In genomic region chr2:130469366-130469765, GRCm38 (mm10) we compare ENCODE assay signal across 11 mouse cellular contexts. TPM values are rescaled to one million over a fixed set of nuclear protein-coding genes. Genes with fewer than 3 reads are reported as not detected.
A peak's percentile ranks its signal among the peaks of the same experiment; 100 is the strongest.
DNase-seq lines count a peak whose midpoint lies in the region; ATAC-seq and TF ChIP-seq lines count a peak whose summit lies in the region.
"Had no signal": no experiment of that assay in that cellular context is flagged by ENCODE, and none has a peak within 500 bp of the region (broad histone marks: within the 10 kb centered on the region; RNA-seq: fewer than 3 reads in every experiment).

No protein-coding gene starts in this region.

- no peak for TF ChIP-seq CTCF in layer of hippocampus, adult 2 months (conservative IDR thresholded peaks at IDR 0.05)
- no peak for TF ChIP-seq CTCF in brain, embryonic 14.5 days (IDR thresholded peaks at IDR 0.05; ENCODE audit: borderline replicate concordance, extremely low read depth, insufficient read depth, insufficient read length)
- TF ChIP-seq CTCF in midbrain, postnatal 0 days (IDR thresholded peaks at IDR 0.05) = no peak

- no peak for TF ChIP-seq POLR2A in brain, embryonic 14.5 days (IDR thresholded peaks at IDR 0.05; ENCODE audit: borderline replicate concordance, extremely low read depth, insufficient read depth, insufficient read length, poor library complexity, severe bottlenecking)

- ATAC-seq in forebrain, embryonic 14.5 days = peak; percentile 81
- no peak for ATAC-seq in midbrain, postnatal 0 days (ENCODE audit: low FRiP score)

- H3K9me3 ChIP-seq in forebrain, embryonic 14.5 days (replicated peaks; ENCODE audit: control insufficient read depth, low read length) = no peaks in the 10 kb centered on the region
- H3K9me3 ChIP-seq in midbrain, postnatal 0 days (ENCODE audit: low read length) = no peaks in the 10 kb centered on the region

- H3K27me3 ChIP-seq in forebrain, embryonic 14.5 days (replicated peaks; ENCODE audit: control insufficient read depth, insufficient read depth, low read length) = no peaks in the 10 kb centered on the region
- H3K27me3 ChIP-seq in midbrain, postnatal 0 days (ENCODE audit: insufficient read depth, low read length) = no peaks in the 10 kb centered on the region

- WGBS in forebrain, embryonic 14.5 days = 4% methylated on average over 4 of the region's 4 CpGs
- 13% methylated on average over 4 of the region's 4 CpGs for WGBS in midbrain, postnatal 0 days

- H3K36me3 ChIP-seq in forebrain, embryonic 14.5 days (ENCODE audit: control insufficient read depth, insufficient read depth, low read length) = no peaks in the 10 kb centered on the region
- no peaks in the 10 kb centered on the region for H3K36me3 ChIP-seq in midbrain, postnatal 0 days (ENCODE audit: insufficient read depth, low read length)

- H3K4me1 ChIP-seq in forebrain, embryonic 14.5 days (ENCODE audit: control insufficient read depth, insufficient read depth, low read length) = peaks cover 23% of the 10 kb centered on the region
- H3K4me1 ChIP-seq in midbrain, postnatal 0 days (ENCODE audit: insufficient read depth, low read length) = peaks cover 5% of the 10 kb centered on the region; the same call in 1 of the 2 replicates

- DNase-seq in layer of hippocampus, adult 2 months (ENCODE audit: low spot score in 2 of 2) = peak in 1 of 2 experiments; percentile 77
- DNase-seq in layer of hippocampus, adult 9-10 months (ENCODE audit: low spot score) = no peak
- peak; percentile 89 for DNase-seq in brain, embryonic 14.5 days (ENCODE audit: low read depth)
- DNase-seq in forebrain, embryonic 14.5 days (ENCODE audit: low spot score) = peak; percentile 91
- peak; percentile 75 for DNase-seq in midbrain, postnatal 0 days (ENCODE audit: low spot score)
- no peak for DNase-seq in right cerebral cortex, adult 18-20 months
- DNase-seq in spleen, adult 18-20 months = no peak
- DNase-seq: gastrocnemius, postnatal 36 days; kidney, adult 11 months; lung, adult 2 months; thymus, adult 2 months had no signal

- no peak overlapping the region; the same call in 1 of the 2 replicates for H3K4me3 ChIP-seq in layer of hippocampus, adult 2 months
- H3K4me3 ChIP-seq in forebrain, embryonic 14.5 days (ENCODE audit: low read depth, low read length) = no peak overlapping the region
- H3K4me3 ChIP-seq in midbrain, postnatal 0 days (ENCODE audit: low read depth, low read length) = no peak overlapping the region

- H3K4me2 ChIP-seq in forebrain, embryonic 14.5 days (ENCODE audit: low read length) = 0 out of 2 replicates have a peak overlapping the region, but pooled peaks have one; percentile 20
- no peak overlapping the region for H3K4me2 ChIP-seq in midbrain, postnatal 0 days (ENCODE audit: low read depth, low read length, poor library complexity, severe bottlenecking)

- no peak overlapping the region for H3K9ac ChIP-seq in forebrain, embryonic 14.5 days (ENCODE audit: low read length)
- no peak overlapping the region for H3K9ac ChIP-seq in midbrain, postnatal 0 days (replicated peaks; ENCODE audit: low read length, poor library complexity, severe bottlenecking)

- H3K27ac ChIP-seq in layer of hippocampus, adult 2 months = peak overlapping the region; percentile 85
- H3K27ac ChIP-seq in forebrain, embryonic 14.5 days (ENCODE audit: low read depth, low read length) = peak overlapping the region; percentile 78; the same call in 1 of the 2 replicates
- H3K27ac ChIP-seq in midbrain, postnatal 0 days (ENCODE audit: low read depth, low read length) = no peak overlapping the region

RNA-seq across cellular contexts. Expression of gene Ptpra, which starts 19.3 kb away (rescaled TPM):
- total RNA-seq in layer of hippocampus, adult 2 months (2021) = 100 to 1,000 TPM; 326 to 341 TPM
- 119 and 127 TPM in 2 replicates for polyA plus RNA-seq in brain, embryonic 14.5 days (2012; rRNA removed)
- polyA plus RNA-seq in forebrain, embryonic 14.5 days (2014; fragmentation: Nextera tagmentation; extraction: Ambion mirVana) = 130 and 135 TPM in 2 replicates
- total RNA-seq in midbrain, postnatal 0 days (2014; rRNA removed) = 120 and 147 TPM in 2 replicates
- 139 and 144 TPM in 2 replicates for polyA plus RNA-seq in midbrain, postnatal 0 days (2015; fragmentation: Nextera tagmentation; extraction: Ambion mirVana)

RNA-seq across cellular contexts. Expression of gene Pced1a, which starts 44.9 kb away (rescaled TPM):
- total RNA-seq in layer of hippocampus, adult 2 months (2021) = 10 to 100 TPM; 23.0 to 27.3 TPM
- polyA plus RNA-seq in brain, embryonic 14.5 days (2012; rRNA removed) = 32.5 and 36.9 TPM in 2 replicates
- 8.9 and 12.0 TPM in 2 replicates for polyA plus RNA-seq in forebrain, embryonic 14.5 days (2014; fragmentation: Nextera tagmentation; extraction: Ambion mirVana)
- total RNA-seq in midbrain, postnatal 0 days (2014; rRNA removed) = 27.5 and 28.8 TPM in 2 replicates
- 12.0 and 12.3 TPM in 2 replicates for polyA plus RNA-seq in midbrain, postnatal 0 days (2015; fragmentation: Nextera tagmentation; extraction: Ambion mirVana)

RNA-seq across cellular contexts. Expression of gene Vps16, which starts 45.2 kb away (rescaled TPM):
- 100 to 1,000 TPM in 1 of 2 experiments, 10 to 100 TPM in 1; 91.3 to 104 TPM for total RNA-seq in layer of hippocampus, adult 2 months (2021)
- polyA plus RNA-seq in brain, embryonic 14.5 days (2012; rRNA removed) = 114 and 169 TPM in 2 replicates
- 92.2 and 99.3 TPM in 2 replicates for polyA plus RNA-seq in forebrain, embryonic 14.5 days (2014; fragmentation: Nextera tagmentation; extraction: Ambion mirVana)
- total RNA-seq in midbrain, postnatal 0 days (2014; rRNA removed) = 81.2 and 83.6 TPM in 2 replicates
- 86.6 and 89.9 TPM in 2 replicates for polyA plus RNA-seq in midbrain, postnatal 0 days (2015; fragmentation: Nextera tagmentation; extraction: Ambion mirVana)

Comparison
In these comparisons a context has a peak if more than half of its experiments do, and no peak if none do; other contexts are left out.
1. DNase-seq: peak in brain, embryonic 14.5 days (single experiment), forebrain, embryonic 14.5 days (single experiment) and midbrain, postnatal 0 days (single experiment); none in layer of hippocampus, adult 9-10 months (single experiment), right cerebral cortex, adult 18-20 months (single experiment) and spleen, adult 18-20 months (0 of 2).